Mouse (Mus musculus): ENCODE results near the gene Dgkg. TPM values are rescaled to one million over a fixed set of nuclear protein-coding genes. Genes with fewer than 3 reads are reported as not detected.

Gene Dgkg
- polyA plus RNA-seq, 2 experiments: 0.28 to 0.46 TPM

DNA sequence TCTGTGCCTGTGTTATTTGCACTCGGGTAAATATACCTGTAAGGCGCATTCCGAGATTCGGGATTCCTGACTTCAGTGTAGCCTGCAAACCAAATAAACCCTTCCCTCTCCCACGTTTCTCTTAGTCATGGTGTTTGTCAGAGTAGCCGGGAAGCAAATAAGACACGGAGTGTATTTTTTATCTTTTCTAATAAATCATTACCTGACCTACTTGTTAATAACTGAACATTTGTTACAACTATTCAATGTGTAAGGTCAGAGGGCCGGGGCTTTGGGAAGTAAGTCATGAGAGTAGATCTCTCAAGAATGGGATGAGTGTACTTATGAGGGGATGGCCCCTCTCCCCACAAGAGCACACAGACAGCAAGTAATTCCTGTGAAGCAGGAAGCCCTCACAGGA lies 41.1 kb upstream of the Dgkg start:
- no peak overlapping the region for H3K27ac ChIP-seq
- H3K9ac ChIP-seq (replicated peaks): no peak overlapping the region
- no peaks in the 10 kb centered on the region for H3K4me1 ChIP-seq (replicated peaks; ENCODE audit: control insufficient read depth in 2 of 2, insufficient read depth in 2 of 2, low read length in 1 of 2)
- no peak for ATAC-seq (ENCODE audit: insufficient read depth)
- H3K4me2 ChIP-seq (ENCODE audit: low read depth): no peak overlapping the region
- no peak for DNase-seq (ENCODE audit: low read depth in 3 of 3, low spot score in 3 of 3)
- no peaks in the 10 kb centered on the region for H3K36me3 ChIP-seq (replicated peaks; ENCODE audit: control insufficient read depth, insufficient read depth, low read depth)
- TF ChIP-seq CTCF (IDR thresholded peaks at IDR 0.05; ENCODE audit: low read depth) (no peak), EP300 (IDR thresholded peaks at IDR 0.05; ENCODE audit: low read depth) (no peak)
- H3K4me3 ChIP-seq (ENCODE audit: insufficient read depth in 1 of 2, low read depth in 2 of 2, low read length in 2 of 2): no peak overlapping the region
- 56% methylated on average over 8 of the region's 8 CpGs for WGBS (ENCODE audit: insufficient replicate concordance)
- no peaks in the 10 kb centered on the region for H3K27me3 ChIP-seq (ENCODE audit: control insufficient read depth, insufficient read depth, low read length)
- H3K9me3 ChIP-seq (ENCODE audit: control insufficient read depth, low read length): no peaks in the 10 kb centered on the region

DNA sequence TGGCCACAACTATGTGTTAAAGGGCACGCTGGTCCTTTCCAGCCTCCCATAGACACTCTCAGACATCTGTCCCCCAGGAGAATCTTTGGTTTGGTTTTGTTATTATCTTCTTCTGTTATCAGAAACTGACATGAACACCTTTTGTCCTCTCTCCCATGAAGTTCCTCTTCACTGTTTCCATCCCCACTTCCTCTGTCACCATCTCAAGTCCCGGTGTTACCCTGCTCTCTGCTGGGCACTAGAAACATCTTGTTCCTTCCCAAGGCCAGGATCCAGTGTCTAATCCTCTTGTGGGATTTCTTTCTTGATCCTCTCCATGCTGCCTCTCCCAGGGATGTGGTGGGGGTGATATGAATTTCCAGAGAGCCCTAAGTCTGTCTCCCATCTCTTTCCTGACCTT lies 32.6 kb upstream of the Dgkg start:
- TF ChIP-seq CTCF (IDR thresholded peaks at IDR 0.05; ENCODE audit: low read depth): no peak
- TF ChIP-seq EP300 (IDR thresholded peaks at IDR 0.05; ENCODE audit: low read depth): no peak
- ATAC-seq (ENCODE audit: insufficient read depth) (no peak), DNase-seq (ENCODE audit: low read depth in 3 of 3, low spot score in 3 of 3) (no peak)
- Histone ChIP-seq H3K4me1 (replicated peaks; ENCODE audit: control insufficient read depth in 2 of 2, insufficient read depth in 2 of 2, low read length in 1 of 2) (no peaks in the 10 kb centered on the region), H3K9me3 (ENCODE audit: control insufficient read depth, low read length) (no peaks in the 10 kb centered on the region), H3K36me3 (replicated peaks; ENCODE audit: control insufficient read depth, insufficient read depth, low read depth) (no peaks in the 10 kb centered on the region), H3K9ac (replicated peaks) (no peak overlapping the region), H3K27ac (no peak overlapping the region), H3K4me3 (ENCODE audit: insufficient read depth in 1 of 2, low read depth in 2 of 2, low read length in 2 of 2) (no peak overlapping the region), H3K27me3 (ENCODE audit: control insufficient read depth, insufficient read depth, low read length) (no peaks in the 10 kb centered on the region), H3K4me2 (ENCODE audit: low read depth) (no peak overlapping the region)
- WGBS (ENCODE audit: insufficient replicate concordance): 63% methylated on average over 2 of the region's 2 CpGs

DNA sequence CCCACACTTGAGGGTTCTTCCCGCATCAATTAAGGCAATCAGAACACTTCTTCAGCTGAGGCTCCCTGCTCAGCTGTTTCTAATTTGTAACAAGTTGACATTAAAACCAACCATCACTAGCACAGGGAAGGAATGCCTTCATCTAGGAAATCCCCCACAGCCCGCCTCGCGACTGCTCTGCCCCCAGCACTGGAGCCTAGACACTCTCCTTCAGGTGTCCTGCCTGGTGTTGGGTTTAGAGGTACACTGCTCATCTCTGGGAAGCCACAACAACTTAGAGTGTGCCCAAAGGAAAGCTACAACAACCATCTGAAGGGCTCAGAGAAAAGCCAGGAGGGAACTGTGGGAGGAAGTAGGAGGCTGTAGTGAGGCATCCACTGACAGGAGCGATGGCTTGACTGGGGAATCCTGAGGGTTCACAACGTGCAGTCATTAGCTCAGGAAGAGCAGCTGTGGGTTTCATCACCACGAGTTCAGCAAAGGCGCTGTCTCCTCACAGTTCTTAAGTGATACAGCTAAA lies 30.8 kb upstream of the Dgkg start:
- H3K27me3 ChIP-seq (ENCODE audit: control insufficient read depth, insufficient read depth, low read length): no peaks in the 10 kb centered on the region
- no peaks in the 10 kb centered on the region for H3K4me1 ChIP-seq (replicated peaks; ENCODE audit: control insufficient read depth in 2 of 2, insufficient read depth in 2 of 2, low read length in 1 of 2)
- 57% methylated on average over 8 of the region's 8 CpGs for WGBS (ENCODE audit: insufficient replicate concordance)
- DNase-seq (ENCODE audit: low read depth in 3 of 3, low spot score in 3 of 3) (no peak), ATAC-seq (ENCODE audit: insufficient read depth) (no peak)
- no peaks in the 10 kb centered on the region for H3K9me3 ChIP-seq (ENCODE audit: control insufficient read depth, low read length)
- no peak overlapping the region for H3K4me2 ChIP-seq (ENCODE audit: low read depth)
- no peak overlapping the region for H3K4me3 ChIP-seq (ENCODE audit: insufficient read depth in 1 of 2, low read depth in 2 of 2, low read length in 2 of 2)
- no peak overlapping the region for H3K27ac ChIP-seq
- no peak overlapping the region for H3K9ac ChIP-seq (replicated peaks)
- TF ChIP-seq EP300 (IDR thresholded peaks at IDR 0.05; ENCODE audit: low read depth) (no peak), CTCF (IDR thresholded peaks at IDR 0.05; ENCODE audit: low read depth) (no peak)
- H3K36me3 ChIP-seq (replicated peaks; ENCODE audit: control insufficient read depth, insufficient read depth, low read depth): no peaks in the 10 kb centered on the region

DNA sequence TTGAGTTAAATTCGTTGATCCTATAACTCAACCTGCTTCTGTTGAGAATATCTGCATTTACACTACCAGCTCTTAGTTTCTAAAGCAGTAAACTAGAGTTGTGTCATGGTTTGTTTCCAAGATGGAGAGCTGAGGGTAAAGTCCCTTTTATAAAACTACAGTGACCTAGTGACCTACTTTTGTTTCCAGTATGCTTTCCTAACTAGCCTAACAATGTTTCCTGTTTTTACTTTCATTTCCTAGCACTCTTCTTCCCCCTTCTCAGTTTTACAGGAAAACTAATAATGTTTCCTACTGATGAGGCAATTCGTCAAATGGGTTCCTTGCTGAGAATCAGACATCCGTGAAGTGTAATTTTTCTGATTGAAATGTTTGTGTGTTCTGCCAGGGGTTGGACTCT lies 26.6 kb upstream of the Dgkg start:
- no peaks in the 10 kb centered on the region for H3K9me3 ChIP-seq (ENCODE audit: control insufficient read depth, low read length)
- H3K4me2 ChIP-seq (ENCODE audit: low read depth): no peak overlapping the region
- H3K36me3 ChIP-seq (replicated peaks; ENCODE audit: control insufficient read depth, insufficient read depth, low read depth): no peaks in the 10 kb centered on the region
- H3K9ac ChIP-seq (replicated peaks): no peak overlapping the region
- no peak for DNase-seq (ENCODE audit: low read depth in 3 of 3, low spot score in 3 of 3)
- TF ChIP-seq EP300 (IDR thresholded peaks at IDR 0.05; ENCODE audit: low read depth): no peak
- TF ChIP-seq CTCF (IDR thresholded peaks at IDR 0.05; ENCODE audit: low read depth): no peak
- no peak for ATAC-seq (ENCODE audit: insufficient read depth)
- no peaks in the 10 kb centered on the region for H3K4me1 ChIP-seq (replicated peaks; ENCODE audit: control insufficient read depth in 2 of 2, insufficient read depth in 2 of 2, low read length in 1 of 2)
- H3K4me3 ChIP-seq (ENCODE audit: insufficient read depth in 1 of 2, low read depth in 2 of 2, low read length in 2 of 2): no peak overlapping the region
- no peaks in the 10 kb centered on the region for H3K27me3 ChIP-seq (ENCODE audit: control insufficient read depth, insufficient read depth, low read length)
- WGBS (ENCODE audit: insufficient replicate concordance): 54% methylated on average over 3 of the region's 3 CpGs
- no peak overlapping the region for H3K27ac ChIP-seq

DNA sequence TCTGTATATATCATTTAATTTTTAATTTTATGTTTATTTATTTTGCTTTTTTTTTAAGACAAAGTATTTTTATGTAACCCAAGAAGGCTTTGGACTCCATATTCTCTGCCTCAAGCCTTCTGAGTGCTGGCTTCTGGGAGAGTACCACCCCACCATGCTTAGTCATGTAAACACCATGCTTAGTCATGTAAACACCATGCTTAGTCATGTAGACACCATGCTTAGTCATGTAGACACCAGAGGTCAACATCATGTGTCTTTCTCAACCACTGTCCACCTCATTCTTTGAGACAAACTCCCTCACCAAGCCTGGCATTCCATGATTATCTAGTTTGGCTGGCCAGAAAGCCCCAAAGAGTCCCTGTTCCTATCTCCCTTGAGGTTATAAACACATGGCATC lies 25.7 kb upstream of the Dgkg start:
- DNase-seq (ENCODE audit: low read depth in 3 of 3, low spot score in 3 of 3) (no peak), ATAC-seq (ENCODE audit: insufficient read depth) (no peak)
- Histone ChIP-seq H3K4me1 (replicated peaks; ENCODE audit: control insufficient read depth in 2 of 2, insufficient read depth in 2 of 2, low read length in 1 of 2) (no peaks in the 10 kb centered on the region), H3K4me2 (ENCODE audit: low read depth) (no peak overlapping the region), H3K4me3 (ENCODE audit: insufficient read depth in 1 of 2, low read depth in 2 of 2, low read length in 2 of 2) (no peak overlapping the region), H3K27me3 (ENCODE audit: control insufficient read depth, insufficient read depth, low read length) (no peaks in the 10 kb centered on the region), H3K9me3 (ENCODE audit: control insufficient read depth, low read length) (no peaks in the 10 kb centered on the region), H3K27ac (no peak overlapping the region), H3K36me3 (replicated peaks; ENCODE audit: control insufficient read depth, insufficient read depth, low read depth) (no peaks in the 10 kb centered on the region), H3K9ac (replicated peaks) (no peak overlapping the region)
- TF ChIP-seq EP300 (IDR thresholded peaks at IDR 0.05; ENCODE audit: low read depth) (no peak), CTCF (IDR thresholded peaks at IDR 0.05; ENCODE audit: low read depth) (no peak)
